Mouse (Mus musculus) thymus, adult 2 months (tissue): Measurements from ENCODE around the gene Atp11c.

Experiments
- CTCF ChIP-seq: fragments of 200-500 bp; IDR thresholded peaks from 2 replicates; pipeline ENCODE4 v1.5.1; 2012; ENCODE audit warnings: mild to moderate bottlenecking, control low read depth, low read length, moderate library complexity, borderline replicate concordance; ENCODE audit not compliant: control insufficient read depth, poor library complexity, insufficient read depth; ENCODE audit errors: extremely low read depth
- POLR2A ChIP-seq: fragments of 200-500 bp; IDR thresholded peaks from 2 replicates; pipeline ENCODE4 v1.6.1; 2012; ENCODE audit warnings: mild to moderate bottlenecking, low read length, control low read depth, moderate library complexity; ENCODE audit not compliant: control insufficient read depth, poor library complexity, insufficient read depth; ENCODE audit errors: extremely low read depth

DNA sequence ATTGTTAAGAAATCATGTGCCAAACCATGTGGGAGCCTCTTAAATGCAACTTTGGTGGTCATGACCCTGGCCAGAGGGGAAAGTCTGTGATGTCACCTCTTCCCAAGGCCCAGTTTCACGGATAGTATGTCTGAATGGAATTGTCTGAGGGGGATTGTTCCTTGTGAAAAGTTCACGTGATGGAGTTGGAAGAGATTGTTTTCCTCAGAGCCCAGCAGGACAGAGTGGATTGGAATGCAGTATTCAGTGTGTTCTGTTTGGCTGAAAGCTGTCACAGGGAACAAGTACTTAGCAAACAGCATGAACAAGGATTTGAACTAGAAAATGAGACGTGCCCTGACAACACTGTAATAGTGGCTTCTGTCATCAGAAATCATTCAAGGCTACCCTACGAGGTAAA is 37.3 kb downstream of the Atp11c start:
- TF ChIP-seq CTCF, result no peak
- TF ChIP-seq POLR2A, result no peak
